Mouse (Mus musculus): ENCODE data around the gene Runx2. TPM values are rescaled to one million over a fixed set of nuclear protein-coding genes. Genes with fewer than 3 reads are reported as not detected.

The Runx2 gene
- polyA plus RNA-seq, 1 experiment from 2014 or later, result 0.35 TPM

GRCm38 (mm10) chr17:44660121-44660806 is 154.3 kb downstream of the Runx2 start:
- WGBS, result 72% methylated on average over 7 of the region's 7 CpGs
- Histone ChIP-seq H3K27me3 (ENCODE audit: control insufficient read depth, insufficient read depth, low read length) (peaks cover 3% of the 10 kb centered on the region; the same call in 1 of the 2 replicates), H3K9me3 (ENCODE audit: control insufficient read depth, low read length) (no peaks in the 10 kb centered on the region), H3K36me3 (ENCODE audit: control insufficient read depth, insufficient read depth, low read length) (no peaks in the 10 kb centered on the region), H3K4me3 (ENCODE audit: control insufficient read depth in 1 of 2, insufficient read depth in 1 of 2, low read depth in 1 of 2, low read length in 2 of 2) (no peak overlapping the region), H3K27ac (replicated peaks in 1 of 2; ENCODE audit: control insufficient read depth in 1 of 2, insufficient read depth in 1 of 2, low read depth in 2 of 2, low read length in 2 of 2) (no peak overlapping the region), H3K4me2 (ENCODE audit: low read length) (no peak overlapping the region), H3K9ac (ENCODE audit: low read length) (no peak overlapping the region), H3K4me1 (ENCODE audit: control insufficient read depth in 2 of 2, insufficient read depth in 2 of 2, low read length in 2 of 2) (no peaks in the 10 kb centered on the region)
- ATAC-seq (ENCODE audit: insufficient number of reproducible peaks, insufficient read depth, low FRiP score, low read depth), result no peak

GRCm38 (mm10) chr17:44654503-44654902 is 160.1 kb downstream of the Runx2 start:
- H3K4me2 ChIP-seq (ENCODE audit: low read length), result no peak overlapping the region
- WGBS, result 74% methylated on average over 4 of the region's 4 CpGs
- H3K36me3 ChIP-seq (ENCODE audit: control insufficient read depth, insufficient read depth, low read length), result no peaks in the 10 kb centered on the region
- H3K27ac ChIP-seq (replicated peaks in 1 of 2; ENCODE audit: control insufficient read depth in 1 of 2, insufficient read depth in 1 of 2, low read depth in 2 of 2, low read length in 2 of 2), result no peak overlapping the region
- H3K9me3 ChIP-seq (ENCODE audit: control insufficient read depth, low read length), result no peaks in the 10 kb centered on the region
- no peak overlapping the region for H3K4me3 ChIP-seq (ENCODE audit: control insufficient read depth in 1 of 2, insufficient read depth in 1 of 2, low read depth in 1 of 2, low read length in 2 of 2)
- no peak overlapping the region for H3K9ac ChIP-seq (ENCODE audit: low read length)
- no peak for ATAC-seq (ENCODE audit: insufficient number of reproducible peaks, insufficient read depth, low FRiP score, low read depth)
- peaks cover 3% of the 10 kb centered on the region; the same call in 1 of the 2 replicates for H3K27me3 ChIP-seq (ENCODE audit: control insufficient read depth, insufficient read depth, low read length)
- H3K4me1 ChIP-seq (ENCODE audit: control insufficient read depth in 2 of 2, insufficient read depth in 2 of 2, low read length in 2 of 2), result no peaks in the 10 kb centered on the region

- Histone ChIP-seq H3K9ac (ENCODE audit: low read length) (no peak overlapping the region), H3K4me3 (ENCODE audit: control insufficient read depth in 1 of 2, insufficient read depth in 1 of 2, low read depth in 1 of 2, low read length in 2 of 2) (no peak overlapping the region), H3K36me3 (ENCODE audit: control insufficient read depth, insufficient read depth, low read length) (no peaks in the 10 kb centered on the region), H3K4me1 (ENCODE audit: control insufficient read depth in 2 of 2, insufficient read depth in 2 of 2, low read length in 2 of 2) (no peaks in the 10 kb centered on the region), H3K4me2 (ENCODE audit: low read length) (no peak overlapping the region), H3K9me3 (ENCODE audit: control insufficient read depth, low read length) (no peaks in the 10 kb centered on the region), H3K27ac (replicated peaks in 1 of 2; ENCODE audit: control insufficient read depth in 1 of 2, insufficient read depth in 1 of 2, low read depth in 2 of 2, low read length in 2 of 2) (no peak overlapping the region), H3K27me3 (ENCODE audit: control insufficient read depth, insufficient read depth, low read length) (peaks cover 2% of the 10 kb centered on the region; the same call in 1 of the 2 replicates)
- WGBS, result 73% methylated on average over 3 of the region's 3 CpGs
- ATAC-seq (ENCODE audit: insufficient number of reproducible peaks, insufficient read depth, low FRiP score, low read depth), result no peak
Observed at GRCm38 (mm10) chr17:44653081-44653480, 161.5 kb downstream of the Runx2 start.

- no peaks in the 10 kb centered on the region for H3K27me3 ChIP-seq (ENCODE audit: control insufficient read depth, insufficient read depth, low read length)
- no peak overlapping the region for H3K4me3 ChIP-seq (ENCODE audit: control insufficient read depth in 1 of 2, insufficient read depth in 1 of 2, low read depth in 1 of 2, low read length in 2 of 2)
- no peak overlapping the region for H3K4me2 ChIP-seq (ENCODE audit: low read length)
- H3K9me3 ChIP-seq (ENCODE audit: control insufficient read depth, low read length), result no peaks in the 10 kb centered on the region
- no peak overlapping the region for H3K9ac ChIP-seq (ENCODE audit: low read length)
- ATAC-seq (ENCODE audit: insufficient number of reproducible peaks, insufficient read depth, low FRiP score, low read depth), result no peak
- WGBS, result 82% methylated on average over 7 of the region's 7 CpGs
- H3K27ac ChIP-seq (replicated peaks in 1 of 2; ENCODE audit: control insufficient read depth in 1 of 2, insufficient read depth in 1 of 2, low read depth in 2 of 2, low read length in 2 of 2), result no peak overlapping the region
- H3K36me3 ChIP-seq (ENCODE audit: control insufficient read depth, insufficient read depth, low read length), result no peaks in the 10 kb centered on the region
- H3K4me1 ChIP-seq (ENCODE audit: control insufficient read depth in 2 of 2, insufficient read depth in 2 of 2, low read length in 2 of 2), result no peaks in the 10 kb centered on the region
Observed at GRCm38 (mm10) chr17:44652054-44652453, 162.5 kb downstream of the Runx2 start.

GRCm38 (mm10) chr17:44651613-44652012 is 163.0 kb downstream of the Runx2 start:
- Histone ChIP-seq H3K9me3 (ENCODE audit: control insufficient read depth, low read length) (no peaks in the 10 kb centered on the region), H3K4me1 (ENCODE audit: control insufficient read depth in 2 of 2, insufficient read depth in 2 of 2, low read length in 2 of 2) (no peaks in the 10 kb centered on the region), H3K4me3 (ENCODE audit: control insufficient read depth in 1 of 2, insufficient read depth in 1 of 2, low read depth in 1 of 2, low read length in 2 of 2) (no peak overlapping the region), H3K4me2 (ENCODE audit: low read length) (no peak overlapping the region), H3K27me3 (ENCODE audit: control insufficient read depth, insufficient read depth, low read length) (no peaks in the 10 kb centered on the region), H3K36me3 (ENCODE audit: control insufficient read depth, insufficient read depth, low read length) (no peaks in the 10 kb centered on the region), H3K27ac (replicated peaks in 1 of 2; ENCODE audit: control insufficient read depth in 1 of 2, insufficient read depth in 1 of 2, low read depth in 2 of 2, low read length in 2 of 2) (no peak overlapping the region), H3K9ac (ENCODE audit: low read length) (no peak overlapping the region)
- ATAC-seq (ENCODE audit: insufficient number of reproducible peaks, insufficient read depth, low FRiP score, low read depth), result no peak
- 88% methylated on average over 8 of the region's 8 CpGs for WGBS

GRCm38 (mm10) chr17:44650431-44650830 is 164.2 kb downstream of the Runx2 start:
- H3K4me2 ChIP-seq (ENCODE audit: low read length), result no peak overlapping the region
- no peaks in the 10 kb centered on the region for H3K27me3 ChIP-seq (ENCODE audit: control insufficient read depth, insufficient read depth, low read length)
- no peak overlapping the region for H3K9ac ChIP-seq (ENCODE audit: low read length)
- H3K9me3 ChIP-seq (ENCODE audit: control insufficient read depth, low read length), result no peaks in the 10 kb centered on the region
- 67% methylated on average over 2 of the region's 2 CpGs for WGBS
- no peaks in the 10 kb centered on the region for H3K4me1 ChIP-seq (ENCODE audit: control insufficient read depth in 2 of 2, insufficient read depth in 2 of 2, low read length in 2 of 2)
- no peak overlapping the region for H3K27ac ChIP-seq (replicated peaks in 1 of 2; ENCODE audit: control insufficient read depth in 1 of 2, insufficient read depth in 1 of 2, low read depth in 2 of 2, low read length in 2 of 2)
- no peak for ATAC-seq (ENCODE audit: insufficient number of reproducible peaks, insufficient read depth, low FRiP score, low read depth)
- H3K36me3 ChIP-seq (ENCODE audit: control insufficient read depth, insufficient read depth, low read length), result no peaks in the 10 kb centered on the region
- H3K4me3 ChIP-seq (ENCODE audit: control insufficient read depth in 1 of 2, insufficient read depth in 1 of 2, low read depth in 1 of 2, low read length in 2 of 2), result no peak overlapping the region

- Histone ChIP-seq H3K4me1 (ENCODE audit: control insufficient read depth in 2 of 2, insufficient read depth in 2 of 2, low read length in 2 of 2) (no peaks in the 10 kb centered on the region), H3K27me3 (ENCODE audit: control insufficient read depth, insufficient read depth, low read length) (no peaks in the 10 kb centered on the region), H3K4me3 (ENCODE audit: control insufficient read depth in 1 of 2, insufficient read depth in 1 of 2, low read depth in 1 of 2, low read length in 2 of 2) (no peak overlapping the region), H3K4me2 (ENCODE audit: low read length) (no peak overlapping the region), H3K36me3 (ENCODE audit: control insufficient read depth, insufficient read depth, low read length) (no peaks in the 10 kb centered on the region), H3K9ac (ENCODE audit: low read length) (no peak overlapping the region), H3K27ac (replicated peaks in 1 of 2; ENCODE audit: control insufficient read depth in 1 of 2, insufficient read depth in 1 of 2, low read depth in 2 of 2, low read length in 2 of 2) (no peak overlapping the region), H3K9me3 (ENCODE audit: control insufficient read depth, low read length) (no peaks in the 10 kb centered on the region)
- ATAC-seq (ENCODE audit: insufficient number of reproducible peaks, insufficient read depth, low FRiP score, low read depth), result no peak
- 45% methylated on average over 8 of the region's 8 CpGs for WGBS
Observed at GRCm38 (mm10) chr17:44649056-44649455, 165.5 kb downstream of the Runx2 start.

GRCm38 (mm10) chr17:44647916-44648315 is 166.7 kb downstream of the Runx2 start:
- H3K9ac ChIP-seq (ENCODE audit: low read length), result no peak overlapping the region
- H3K4me3 ChIP-seq (ENCODE audit: control insufficient read depth in 1 of 2, insufficient read depth in 1 of 2, low read depth in 1 of 2, low read length in 2 of 2), result no peak overlapping the region
- no peak overlapping the region for H3K27ac ChIP-seq (replicated peaks in 1 of 2; ENCODE audit: control insufficient read depth in 1 of 2, insufficient read depth in 1 of 2, low read depth in 2 of 2, low read length in 2 of 2)
- H3K4me2 ChIP-seq (ENCODE audit: low read length), result no peak overlapping the region
- H3K4me1 ChIP-seq (ENCODE audit: control insufficient read depth in 2 of 2, insufficient read depth in 2 of 2, low read length in 2 of 2), result no peaks in the 10 kb centered on the region
- ATAC-seq (ENCODE audit: insufficient number of reproducible peaks, insufficient read depth, low FRiP score, low read depth), result no peak
- 75% methylated on average over 6 of the region's 6 CpGs for WGBS
- no peaks in the 10 kb centered on the region for H3K27me3 ChIP-seq (ENCODE audit: control insufficient read depth, insufficient read depth, low read length)
- H3K9me3 ChIP-seq (ENCODE audit: control insufficient read depth, low read length), result no peaks in the 10 kb centered on the region
- no peaks in the 10 kb centered on the region for H3K36me3 ChIP-seq (ENCODE audit: control insufficient read depth, insufficient read depth, low read length)

All from heart, embryonic 14.5 days (tissue).